Mouse (Mus musculus) limb, embryonic 15.5 days (tissue): ENCODE measurements around the gene Pign. TPM values are rescaled to one million over a fixed set of nuclear protein-coding genes. Genes with fewer than 3 reads are reported as not detected.

ENCODE experiments used
- ATAC-seq: fragments of 200-750 bp; cut with Nextera tagmentation; 2 replicates; pipeline ENCODE4 v1.8.0; 2017; ENCODE audit warnings: low read depth, moderate TSS enrichment; ENCODE audit not compliant: insufficient number of reproducible peaks, low FRiP score, low TSS enrichment
- H3K27ac ChIP-seq: fragments of 300-500 bp; sonication (generic); 2 replicates; pipeline ENCODE4 v1.5.1; 2015; ENCODE audit warnings: moderate library complexity, mild to moderate bottlenecking, inconsistent platforms
- H3K27me3 ChIP-seq: fragments of 300-500 bp; sonication (generic); 2 replicates; pipeline ENCODE4 v1.6.1; 2015; ENCODE audit warnings: inconsistent platforms
- H3K36me3 ChIP-seq: fragments of 300-500 bp; sonication (generic); 2 replicates; pipeline ENCODE4 v1.6.1; 2015; ENCODE audit warnings: inconsistent platforms
- H3K4me1 ChIP-seq: fragments of 300-500 bp; sonication (generic); 2 replicates; pipeline ENCODE4 v1.6.1; 2015; ENCODE audit warnings: inconsistent platforms
- H3K4me2 ChIP-seq: fragments of 300-500 bp; sonication (generic); 2 replicates; pipeline ENCODE4 v1.6.1; 2015; ENCODE audit warnings: mild to moderate bottlenecking, inconsistent platforms
- H3K4me3 ChIP-seq: fragments of 300-500 bp; sonication (generic); 2 replicates; pipeline ENCODE4 v1.5.1; 2015; ENCODE audit warnings: mild to moderate bottlenecking, inconsistent platforms
- H3K9ac ChIP-seq: fragments of 300-500 bp; sonication (generic); 2 replicates; pipeline ENCODE4 v1.6.1; 2015; ENCODE audit warnings: inconsistent platforms
- H3K9me3 ChIP-seq: fragments of 300-500 bp; sonication (generic); 2 replicates; pipeline ENCODE4 v1.6.1; 2016; ENCODE audit warnings: inconsistent platforms
- WGBS: fragments of 180-500 bp; shearing (Covaris S2); methylation state at CpG from one replicate; pipeline ENCODE4 v1.1.7; 2015; 5-methylcytosine and 5-hydroxymethylcytosine counted together
- polyA plus RNA-seq: library from polyadenylated mRNA; unstranded; fragments of >200 nt; fragmentation: Nextera tagmentation; extraction: Ambion mirVana; gene quantifications from 2 replicates; pipeline ENCODE4 v1.2.1, GENCODE M21; 2015

Pign gene
- polyA plus RNA-seq, 1 experiment from 2014 or later: 14.1 TPM

GRCm38 (mm10) chr1:105555192-105555718 lies 108.2 kb downstream of the Pign start:
- Histone ChIP-seq H3K36me3 (no peaks in the 10 kb centered on the region), H3K4me2 (no peak overlapping the region), H3K9ac (no peak overlapping the region), H3K9me3 (no peaks in the 10 kb centered on the region), H3K4me3 (no peak overlapping the region), H3K4me1 (no peaks in the 10 kb centered on the region), H3K27me3 (no peaks in the 10 kb centered on the region), H3K27ac (no peak overlapping the region)
- WGBS: 63% methylated on average over 1 of the region's 1 CpGs
- no peak for ATAC-seq

- H3K9me3 ChIP-seq: no peaks in the 10 kb centered on the region
- no peaks in the 10 kb centered on the region for H3K27me3 ChIP-seq
- no peak overlapping the region for H3K4me2 ChIP-seq
- 94% methylated on average over 3 of the region's 3 CpGs for WGBS
- H3K4me3 ChIP-seq: no peak overlapping the region
- no peak overlapping the region for H3K9ac ChIP-seq
- no peaks in the 10 kb centered on the region for H3K36me3 ChIP-seq
- no peak for ATAC-seq
- H3K4me1 ChIP-seq: no peaks in the 10 kb centered on the region
- H3K27ac ChIP-seq: no peak overlapping the region
These were observed 110.3 kb downstream of the Pign start for GRCm38 (mm10) chr1:105553130-105553529.

- no peaks in the 10 kb centered on the region for H3K9me3 ChIP-seq
- no peak overlapping the region for H3K9ac ChIP-seq
- 0 out of 2 replicates have a peak, but pooled peaks cover 4% of the 10 kb centered on the region for H3K36me3 ChIP-seq
- H3K4me1 ChIP-seq: no peaks in the 10 kb centered on the region
- no peak overlapping the region for H3K4me2 ChIP-seq
- H3K4me3 ChIP-seq: no peak overlapping the region
- no peak overlapping the region for H3K27ac ChIP-seq
- no peak for ATAC-seq
- H3K27me3 ChIP-seq: no peaks in the 10 kb centered on the region
These were observed 113.3 kb downstream of the Pign start for GRCm38 (mm10) chr1:105550163-105550562.

- H3K27me3 ChIP-seq: no peaks in the 10 kb centered on the region
- H3K4me1 ChIP-seq: no peaks in the 10 kb centered on the region
- ATAC-seq: no peak
- no peak overlapping the region for H3K4me2 ChIP-seq
- WGBS: 81% methylated on average over 4 of the region's 4 CpGs
- no peak overlapping the region for H3K4me3 ChIP-seq
- 0 out of 2 replicates have a peak, but pooled peaks cover 4% of the 10 kb centered on the region for H3K36me3 ChIP-seq
- no peak overlapping the region for H3K9ac ChIP-seq
- H3K9me3 ChIP-seq: no peaks in the 10 kb centered on the region
- H3K27ac ChIP-seq: no peak overlapping the region
These were observed 113.8 kb downstream of the Pign start for GRCm38 (mm10) chr1:105549648-105550047.

DNA sequence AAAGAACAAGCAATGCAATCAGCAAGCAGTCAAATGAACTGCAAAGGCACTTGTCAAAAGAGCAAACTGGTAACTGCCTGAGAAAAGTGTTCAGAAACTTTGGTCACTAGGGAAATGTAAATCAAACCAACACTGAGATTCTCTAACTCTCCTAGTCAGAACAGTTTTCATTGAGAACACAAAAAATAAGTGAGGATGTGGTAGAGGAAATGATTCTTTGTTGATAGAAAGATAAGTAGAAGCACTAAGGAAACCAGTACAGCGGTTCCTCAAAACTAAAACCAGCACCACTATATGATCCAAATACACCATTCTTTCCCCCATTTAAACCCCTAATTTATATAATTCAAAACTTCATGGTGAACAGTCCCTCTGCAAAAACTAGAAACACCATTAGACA lies 120.4 kb downstream of the Pign start:
- Histone ChIP-seq H3K4me3 (no peak overlapping the region), H3K4me1 (no peaks in the 10 kb centered on the region), H3K4me2 (no peak overlapping the region), H3K9me3 (no peaks in the 10 kb centered on the region; the same call in 1 of the 2 replicates), H3K27me3 (no peaks in the 10 kb centered on the region), H3K9ac (no peak overlapping the region), H3K36me3 (peaks cover 29% of the 10 kb centered on the region), H3K27ac (no peak overlapping the region)
- WGBS: 100% methylated on average over 1 of the region's 1 CpGs
- ATAC-seq: no peak

DNA sequence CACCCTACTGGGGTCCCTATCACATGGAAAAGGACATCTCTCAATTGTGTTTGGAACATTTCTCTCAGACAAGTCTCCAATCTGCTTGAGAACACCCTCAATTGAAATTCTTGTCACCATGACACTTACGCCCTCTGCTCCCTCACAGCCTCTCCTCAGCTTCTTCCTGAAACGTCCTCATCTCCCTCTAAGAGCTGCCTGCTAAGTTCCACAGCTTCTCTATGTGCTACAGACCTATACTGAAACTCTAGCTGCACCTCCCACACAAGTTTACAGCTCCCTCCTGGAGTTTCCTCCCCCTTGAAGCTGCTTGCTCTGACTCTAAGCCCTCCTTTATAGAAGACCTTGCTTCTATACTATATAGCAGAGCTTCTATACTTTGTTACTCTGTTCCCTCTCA lies 139.7 kb downstream of the Pign start:
- no peak for ATAC-seq
- Histone ChIP-seq H3K4me3 (no peak overlapping the region), H3K36me3 (0 out of 2 replicates have a peak, but pooled peaks cover 5% of the 10 kb centered on the region), H3K9me3 (no peaks in the 10 kb centered on the region), H3K27me3 (no peaks in the 10 kb centered on the region), H3K9ac (no peak overlapping the region), H3K4me2 (no peak overlapping the region), H3K27ac (no peak overlapping the region), H3K4me1 (no peaks in the 10 kb centered on the region)
- WGBS: 54% methylated on average over 2 of the region's 2 CpGs

- Histone ChIP-seq H3K9me3 (no peaks in the 10 kb centered on the region), H3K4me2 (no peak overlapping the region), H3K4me3 (no peak overlapping the region), H3K27ac (no peak overlapping the region), H3K9ac (no peak overlapping the region), H3K4me1 (no peaks in the 10 kb centered on the region), H3K36me3 (0 out of 2 replicates have a peak, but pooled peaks cover 5% of the 10 kb centered on the region), H3K27me3 (no peaks in the 10 kb centered on the region)
- no peak for ATAC-seq
- WGBS: 68% methylated on average over 2 of the region's 2 CpGs
These were observed 141.2 kb downstream of the Pign start for GRCm38 (mm10) chr1:105522321-105522720.

GRCm38 (mm10) chr1:105518101-105518500 lies 145.4 kb downstream of the Pign start:
- H3K27ac ChIP-seq: no peak overlapping the region
- H3K27me3 ChIP-seq: no peaks in the 10 kb centered on the region
- ATAC-seq: no peak
- H3K9me3 ChIP-seq: no peaks in the 10 kb centered on the region
- H3K36me3 ChIP-seq: 0 out of 2 replicates have a peak, but pooled peaks cover 5% of the 10 kb centered on the region
- no peak overlapping the region for H3K9ac ChIP-seq
- H3K4me3 ChIP-seq: no peak overlapping the region
- no peaks in the 10 kb centered on the region for H3K4me1 ChIP-seq
- no peak overlapping the region for H3K4me2 ChIP-seq

GRCm38 (mm10) chr1:105507116-105507515 lies 156.4 kb downstream of the Pign start:
- Histone ChIP-seq H3K36me3 (no peaks in the 10 kb centered on the region), H3K9ac (no peak overlapping the region), H3K9me3 (no peaks in the 10 kb centered on the region), H3K4me1 (no peaks in the 10 kb centered on the region), H3K27ac (no peak overlapping the region), H3K4me2 (no peak overlapping the region), H3K27me3 (no peaks in the 10 kb centered on the region), H3K4me3 (no peak overlapping the region)
- ATAC-seq: no peak
- 90% methylated on average over 1 of the region's 1 CpGs for WGBS

DNA sequence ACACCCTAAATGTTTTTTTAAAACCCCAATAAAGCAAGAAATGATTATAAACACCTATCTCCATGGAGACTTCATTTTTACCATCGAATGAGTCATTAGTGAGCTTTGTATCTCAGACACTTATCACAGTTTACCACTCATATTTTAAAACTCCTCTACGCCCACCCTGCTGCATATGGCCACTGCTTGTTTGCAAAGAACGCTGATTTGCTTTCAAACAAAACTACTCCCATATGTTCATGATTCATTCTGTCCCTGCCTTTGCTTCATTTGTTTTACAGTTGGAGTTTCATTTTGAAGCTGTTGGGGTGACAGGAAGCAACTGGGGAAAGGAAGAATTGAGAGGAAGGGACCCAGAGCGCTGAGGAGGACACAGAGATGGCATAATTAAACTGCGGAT lies 170.9 kb downstream of the Pign start:
- Histone ChIP-seq H3K4me3 (no peak overlapping the region), H3K4me1 (no peaks in the 10 kb centered on the region), H3K27ac (no peak overlapping the region), H3K27me3 (no peaks in the 10 kb centered on the region), H3K9me3 (no peaks in the 10 kb centered on the region), H3K4me2 (no peak overlapping the region), H3K36me3 (no peaks in the 10 kb centered on the region), H3K9ac (no peak overlapping the region)
- no peak for ATAC-seq
- WGBS: 63% methylated on average over 5 of the region's 5 CpGs

- H3K27ac ChIP-seq: no peak overlapping the region
- ATAC-seq: no peak
- no peaks in the 10 kb centered on the region for H3K9me3 ChIP-seq
- no peaks in the 10 kb centered on the region for H3K36me3 ChIP-seq
- no peaks in the 10 kb centered on the region for H3K27me3 ChIP-seq
- no peak overlapping the region for H3K4me3 ChIP-seq
- no peak overlapping the region for H3K4me2 ChIP-seq
- H3K4me1 ChIP-seq: no peaks in the 10 kb centered on the region
- 79% methylated on average over 3 of the region's 3 CpGs for WGBS
- H3K9ac ChIP-seq: no peak overlapping the region
These were observed 174.0 kb downstream of the Pign start for GRCm38 (mm10) chr1:105489456-105489855.

GRCm38 (mm10) chr1:105487037-105487436 lies 176.4 kb downstream of the Pign start:
- Histone ChIP-seq H3K4me1 (no peaks in the 10 kb centered on the region), H3K9ac (no peak overlapping the region), H3K36me3 (no peaks in the 10 kb centered on the region), H3K27me3 (no peaks in the 10 kb centered on the region), H3K4me2 (no peak overlapping the region), H3K9me3 (no peaks in the 10 kb centered on the region), H3K4me3 (no peak overlapping the region), H3K27ac (no peak overlapping the region)
- ATAC-seq: no peak; the same call in 1 of the 2 replicates
- 49% methylated on average over 4 of the region's 4 CpGs for WGBS
